Mouse (Mus musculus) liver, adult 2 months (tissue): ENCODE measurements around the gene Arpin. TPM values are rescaled to one million over a fixed set of nuclear protein-coding genes. Genes with fewer than 3 reads are reported as not detected.
A peak's percentile ranks its signal among the peaks of the same experiment; 100 is the strongest.

Experiments
- DNase-seq: peaks from one replicate; pipeline ENCODE4 v3.0.0-alpha.2; 2011; ENCODE audit warnings: low read depth, low spot score; ENCODE audit errors: extremely low read depth
- H3K27ac ChIP-seq: fragments of 200-500 bp; replicated peaks from 2 replicates; pipeline ENCODE4 v1.5.1; 2012; ENCODE audit warnings: low read depth, mild to moderate bottlenecking, control low read depth, inconsistent platforms, low read length; ENCODE audit not compliant: insufficient read depth
- H3K27me3 ChIP-seq: fragments of 200-500 bp; 2 replicates; pipeline ENCODE4 v1.6.1; 2012; ENCODE audit warnings: mild to moderate bottlenecking, moderate library complexity, low read length, inconsistent platforms; ENCODE audit not compliant: control insufficient read depth, insufficient read depth
- H3K36me3 ChIP-seq: fragments of 200-500 bp; 2 replicates; pipeline ENCODE4 v1.6.1; 2012; ENCODE audit warnings: low read length, inconsistent platforms; ENCODE audit not compliant: control insufficient read depth, insufficient read depth
- H3K4me1 ChIP-seq: fragments of 200-500 bp; 2 replicates; pipeline ENCODE4 v1.6.1; 2011; ENCODE audit warnings: low read length; ENCODE audit not compliant: control insufficient read depth, insufficient read depth
- H3K4me3 ChIP-seq: fragments of 200-500 bp; 2 replicates; pipeline ENCODE4 v1.5.1; 2011; ENCODE audit warnings: low read depth, mild to moderate bottlenecking, control low read depth, low read length, moderate library complexity; ENCODE audit not compliant: insufficient read depth
- H3K79me2 ChIP-seq: fragments of 200-500 bp; 2 replicates; pipeline ENCODE4 v1.6.1; 2012; ENCODE audit warnings: inconsistent platforms, mild to moderate bottlenecking, low read length, moderate library complexity; ENCODE audit not compliant: control insufficient read depth, insufficient read depth
- H3K9ac ChIP-seq: fragments of 200-500 bp; 2 replicates; pipeline ENCODE4 v1.6.1; 2012; ENCODE audit warnings: low read depth, mild to moderate bottlenecking, control low read depth, inconsistent platforms, low read length
- CTCF ChIP-seq: fragments of 200-500 bp; IDR thresholded peaks from 2 replicates; pipeline ENCODE4 v1.5.1; 2011; ENCODE audit warnings: low read depth, low read length, control low read depth
- POLR2A ChIP-seq: fragments of 200-500 bp; IDR thresholded peaks from 2 replicates; pipeline ENCODE4 v1.6.1; 2011; ENCODE audit warnings: low read length, control low read depth; ENCODE audit not compliant: insufficient read depth; ENCODE audit errors: extremely low read depth
- WGBS: fragments of 180-500 bp; shearing (Covaris S2); methylation state at CpG from one replicate; pipeline ENCODE4 v1.1.7; 2018; 5-methylcytosine and 5-hydroxymethylcytosine counted together
- polyA plus RNA-seq: library from polyadenylated mRNA; depleted of rRNA; stranded (reverse); fragments of >200 nt; gene quantifications from 2 replicates; pipeline ENCODE4 v1.2.3, GENCODE M21; 2012; rRNA removed
- total RNA-seq: library from RNA; depleted of rRNA; stranded (reverse); fragments of >200 nt; gene quantifications from 2 replicates; pipeline ENCODE4 v1.2.3, GENCODE M21; 2014; rRNA removed

Arpin gene
- 6.2 and 7.3 TPM in 2 replicates for total RNA-seq
- 3.5 and 4.0 TPM in 2 replicates for polyA plus RNA-seq

GRCm38 (mm10) chr7:79934862-79935510 lies at the start of gene Arpin:
Gene Arpin, minus strand, starts transcription at chr7:79935359.
- no peak for DNase-seq
- peak within 1 kb of the TSS; percentile 87 for H3K27ac ChIP-seq
- TF ChIP-seq CTCF = no peak
- no peak for TF ChIP-seq POLR2A

GRCm38 (mm10) chr7:79975316-79975715 lies 40.2 kb upstream of the Arpin start:
- no peak for DNase-seq
- Histone ChIP-seq H3K79me2 (no peaks in the 10 kb centered on the region), H3K4me3 (no peak overlapping the region), H3K27ac (no peak overlapping the region), H3K36me3 (no peaks in the 10 kb centered on the region), H3K4me1 (no peaks in the 10 kb centered on the region), H3K27me3 (no peaks in the 10 kb centered on the region), H3K9ac (no peak overlapping the region)
- WGBS = 83% methylated on average over 2 of the region's 2 CpGs
- TF ChIP-seq POLR2A = no peak
- TF ChIP-seq CTCF = no peak

More at GRCm38 (mm10) chr7:79934862-79935510, at the start of gene Arpin:
- Histone ChIP-seq H3K4me3 (peak within 1 kb of the TSS; percentile 94), H3K79me2 (no peaks in the 10 kb centered on the region), H3K27me3 (no peaks in the 10 kb centered on the region), H3K9ac (peak within 1 kb of the TSS; percentile 87), H3K36me3 (no peaks in the 10 kb centered on the region), H3K4me1 (peaks cover 2% of the 10 kb centered on the region; the same call in 1 of the 2 replicates)
- 5% methylated on average over 32 of the region's 32 CpGs for WGBS

GRCm38 (mm10) chr7:79972195-79972594 lies 37.0 kb upstream of the Arpin start:
- Histone ChIP-seq H3K9ac (no peak overlapping the region), H3K79me2 (no peaks in the 10 kb centered on the region), H3K4me1 (no peaks in the 10 kb centered on the region), H3K27me3 (no peaks in the 10 kb centered on the region), H3K4me3 (no peak overlapping the region), H3K27ac (no peak overlapping the region), H3K36me3 (no peaks in the 10 kb centered on the region)
- WGBS = 87% methylated on average over 5 of the region's 5 CpGs
- TF ChIP-seq POLR2A (no peak), CTCF (no peak)
- no peak for DNase-seq

DNA sequence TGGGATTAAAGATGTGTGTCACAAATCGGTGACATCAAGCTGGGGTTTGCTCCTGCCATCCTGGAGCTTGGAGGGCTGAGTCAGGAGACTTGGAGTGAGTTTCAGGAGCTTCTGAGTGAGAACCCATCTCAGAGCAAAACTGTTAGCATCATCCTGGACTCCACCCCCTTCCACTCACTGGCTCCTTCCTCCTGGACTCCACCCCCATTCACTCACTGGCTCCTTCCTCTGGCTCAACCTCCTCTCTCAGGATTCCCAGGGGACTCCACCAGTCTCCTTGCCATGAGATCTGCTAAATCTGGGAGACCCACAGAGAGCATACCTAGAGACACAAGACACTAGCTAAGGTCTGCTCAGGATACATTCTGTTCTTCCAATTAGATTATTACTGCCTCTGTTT lies 35.2 kb upstream of the Arpin start:
- Histone ChIP-seq H3K79me2 (no peaks in the 10 kb centered on the region), H3K27me3 (no peaks in the 10 kb centered on the region), H3K36me3 (no peaks in the 10 kb centered on the region), H3K9ac (no peak overlapping the region), H3K4me1 (no peaks in the 10 kb centered on the region), H3K4me3 (no peak overlapping the region), H3K27ac (no peak overlapping the region)
- no peak for DNase-seq
- WGBS = 79% methylated on average over 1 of the region's 1 CpGs
- no peak for TF ChIP-seq CTCF
- no peak for TF ChIP-seq POLR2A

DNA sequence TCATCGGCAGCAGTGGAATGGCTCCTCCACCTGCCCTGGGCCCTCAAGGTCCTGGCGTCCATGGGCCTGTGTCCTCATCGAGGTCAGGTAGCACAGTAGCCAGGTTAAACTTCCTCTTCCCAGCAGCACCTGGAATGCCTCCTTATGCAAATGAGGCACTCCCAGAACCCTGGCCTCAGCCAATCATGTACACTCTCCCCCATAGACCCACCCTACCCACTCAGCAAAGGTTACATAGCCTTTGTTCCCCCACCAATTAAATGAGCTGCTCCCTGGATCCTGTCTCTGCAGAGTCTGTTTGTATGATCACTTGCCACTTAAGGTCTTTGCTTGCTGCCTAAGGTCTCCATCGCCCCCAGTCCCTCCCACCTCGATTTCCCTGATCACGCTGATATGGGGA lies 33.2 kb upstream of the Arpin start:
- Histone ChIP-seq H3K9ac (no peak overlapping the region), H3K79me2 (no peaks in the 10 kb centered on the region), H3K27ac (no peak overlapping the region), H3K27me3 (no peaks in the 10 kb centered on the region), H3K4me1 (no peaks in the 10 kb centered on the region), H3K4me3 (no peak overlapping the region), H3K36me3 (no peaks in the 10 kb centered on the region)
- TF ChIP-seq POLR2A = no peak
- TF ChIP-seq CTCF = no peak
- WGBS = 80% methylated on average over 6 of the region's 6 CpGs
- no peak for DNase-seq

- 64% methylated on average over 1 of the region's 1 CpGs for WGBS
- no peak overlapping the region for H3K27ac ChIP-seq
- H3K79me2 ChIP-seq = no peaks in the 10 kb centered on the region
- H3K36me3 ChIP-seq = no peaks in the 10 kb centered on the region
- no peaks in the 10 kb centered on the region for H3K4me1 ChIP-seq
- TF ChIP-seq CTCF (no peak), POLR2A (no peak)
- H3K9ac ChIP-seq = no peak overlapping the region
- no peaks in the 10 kb centered on the region for H3K27me3 ChIP-seq
- DNase-seq = no peak
- no peak overlapping the region for H3K4me3 ChIP-seq
Measured at GRCm38 (mm10) chr7:79961600-79961999, 26.4 kb upstream of the Arpin start.
